Mouse (Mus musculus) erythroblast, embryonic 14.5 days (primary cell): ENCODE measurements around the gene Zfp513. TPM values are rescaled to one million over a fixed set of nuclear protein-coding genes. Genes with fewer than 3 reads are reported as not detected.

Source experiments
- H3K27me3 ChIP-seq: 2 replicates; pipeline ENCODE4 v1.6.1; 2012; ENCODE audit warnings: inconsistent platforms; ENCODE audit not compliant: control insufficient read depth
- H3K36me3 ChIP-seq: 2 replicates; pipeline ENCODE4 v1.6.1; 2012; ENCODE audit warnings: mild to moderate bottlenecking, inconsistent platforms; ENCODE audit not compliant: control insufficient read depth
- H3K4me1 ChIP-seq: 2 replicates; pipeline ENCODE4 v1.6.1; 2012; ENCODE audit warnings: inconsistent platforms; ENCODE audit not compliant: control insufficient read depth
- H3K4me3 ChIP-seq: replicated peaks from 2 replicates; pipeline ENCODE3; 2012; ENCODE audit warnings: moderate library complexity, mild to moderate bottlenecking, inconsistent platforms
- H3K9me3 ChIP-seq: 2 replicates; pipeline ENCODE4 v1.6.1; 2012; ENCODE audit warnings: low read length, inconsistent platforms, mixed read lengths; ENCODE audit not compliant: control insufficient read depth
- GATA1 ChIP-seq: IDR thresholded peaks from 2 replicates; pipeline ENCODE4 v1.6.1; 2012; ENCODE audit warnings: low read length, inconsistent platforms, mixed read lengths
- TAL1 ChIP-seq: IDR thresholded peaks from 3 replicates; pipeline ENCODE4 v1.6.1; 2012; ENCODE audit warnings: low read length, inconsistent platforms, mixed read lengths
- polyA plus RNA-seq: library from polyadenylated mRNA; stranded (reverse); fragments of >175 nt; gene quantifications from 2 replicates; pipeline ENCODE4 v1.2.3, GENCODE M21; 2012

The Zfp513 gene
- polyA plus RNA-seq, 1 experiment, result 2.5 TPM

GRCm38 (mm10) chr5:31181183-31181770 lies 20.8 kb downstream of the Zfp513 start:
- Histone ChIP-seq H3K4me1 (peaks cover 71% of the 10 kb centered on the region), H3K36me3 (peaks cover 23% of the 10 kb centered on the region), H3K9me3 (no peaks in the 10 kb centered on the region), H3K4me3 (peak overlapping the region; percentile 79), H3K27me3 (no peaks in the 10 kb centered on the region)
- TF ChIP-seq GATA1 (no peak), TAL1 (no peak)

GRCm38 (mm10) chr5:31179766-31180630 lies 22.1 kb downstream of the Zfp513 start, which contains the start of the genes Gm29609 and Gtf3c2:
Gm29609 (minus strand) TSS chr5:31179911.
Gtf3c2 (minus strand) TSS chr5:31180144.
- Histone ChIP-seq H3K36me3 (peaks cover 27% of the 10 kb centered on the region), H3K4me3 (peak within 1 kb of the TSS; percentile 79), H3K4me1 (peaks cover 66% of the 10 kb centered on the region), H3K27me3 (no peaks in the 10 kb centered on the region), H3K9me3 (no peaks in the 10 kb centered on the region)
- TF ChIP-seq TAL1 (no peak), GATA1 (no peak)

- H3K9me3 ChIP-seq, result no peaks in the 10 kb centered on the region
- H3K4me3 ChIP-seq, result peak overlapping the region; percentile 79
- no peaks in the 10 kb centered on the region for H3K27me3 ChIP-seq
- TF ChIP-seq TAL1 (no peak), GATA1 (no peak)
- peaks cover 33% of the 10 kb centered on the region for H3K36me3 ChIP-seq
- H3K4me1 ChIP-seq, result peaks cover 60% of the 10 kb centered on the region
Observed at GRCm38 (mm10) chr5:31179301-31179765, 22.8 kb downstream of the Zfp513 start.

- H3K27me3 ChIP-seq, result no peaks in the 10 kb centered on the region
- H3K4me3 ChIP-seq, result no peak overlapping the region
- peaks cover 97% of the 10 kb centered on the region for H3K36me3 ChIP-seq
- no peaks in the 10 kb centered on the region for H3K9me3 ChIP-seq
- TF ChIP-seq GATA1 (no peak), TAL1 (no peak)
- peaks cover 19% of the 10 kb centered on the region for H3K4me1 ChIP-seq
Observed at GRCm38 (mm10) chr5:31168630-31169029, 33.5 kb downstream of the Zfp513 start.

- H3K4me3 ChIP-seq, result no peak overlapping the region
- peaks cover 99% of the 10 kb centered on the region for H3K36me3 ChIP-seq
- H3K4me1 ChIP-seq, result peaks cover 31% of the 10 kb centered on the region
- no peaks in the 10 kb centered on the region for H3K27me3 ChIP-seq
- TF ChIP-seq TAL1 (no peak), GATA1 (no peak)
- no peaks in the 10 kb centered on the region for H3K9me3 ChIP-seq
Observed at GRCm38 (mm10) chr5:31164878-31165277, 37.2 kb downstream of the Zfp513 start.

- no peaks in the 10 kb centered on the region for H3K27me3 ChIP-seq
- H3K4me1 ChIP-seq, result peaks cover 31% of the 10 kb centered on the region
- TF ChIP-seq GATA1, result no peak
- TF ChIP-seq TAL1, result no peak
- H3K9me3 ChIP-seq, result no peaks in the 10 kb centered on the region
- no peak overlapping the region for H3K4me3 ChIP-seq
- H3K36me3 ChIP-seq, result peaks cover 99% of the 10 kb centered on the region
Observed at GRCm38 (mm10) chr5:31162462-31162861, 39.6 kb downstream of the Zfp513 start.

- H3K36me3 ChIP-seq, result peaks cover 51% of the 10 kb centered on the region
- no peaks in the 10 kb centered on the region for H3K27me3 ChIP-seq
- H3K4me1 ChIP-seq, result peaks cover 22% of the 10 kb centered on the region
- peak within 1 kb of the TSS; percentile 69 for H3K4me3 ChIP-seq
- TF ChIP-seq TAL1, result no peak
- no peak for TF ChIP-seq GATA1
- no peaks in the 10 kb centered on the region for H3K9me3 ChIP-seq
Observed at GRCm38 (mm10) chr5:31154152-31154553, 48.0 kb downstream of the Zfp513 start, which contains the start of gene Mpv17. Mpv17 (minus strand) TSS chr5:31154251.

GRCm38 (mm10) chr5:31153516-31154151 lies 48.5 kb downstream of the Zfp513 start:
- TF ChIP-seq TAL1 (no peak), GATA1 (no peak)
- no peaks in the 10 kb centered on the region for H3K27me3 ChIP-seq
- peaks cover 22% of the 10 kb centered on the region for H3K4me1 ChIP-seq
- no peaks in the 10 kb centered on the region for H3K9me3 ChIP-seq
- H3K4me3 ChIP-seq, result peak overlapping the region; percentile 69
- peaks cover 46% of the 10 kb centered on the region for H3K36me3 ChIP-seq

- Histone ChIP-seq H3K9me3 (no peaks in the 10 kb centered on the region), H3K27me3 (no peaks in the 10 kb centered on the region), H3K4me3 (no peak overlapping the region), H3K36me3 (peaks cover 27% of the 10 kb centered on the region), H3K4me1 (peaks cover 22% of the 10 kb centered on the region)
- TF ChIP-seq TAL1 (no peak), GATA1 (no peak)
Observed at GRCm38 (mm10) chr5:31151746-31152145, 50.4 kb downstream of the Zfp513 start.
